Mouse (Mus musculus) megakaryocyte, embryonic 14.5 days (primary cell): ENCODE measurements around the gene Zfp943.

Experiments used
- FLI1 ChIP-seq: IDR thresholded peaks from 2 replicates; pipeline ENCODE4 v1.6.1; 2012; ENCODE audit warnings: low read length, inconsistent platforms, mixed read lengths
- GATA1 ChIP-seq: IDR thresholded peaks from 3 replicates; pipeline ENCODE4 v1.6.1; 2012; ENCODE audit warnings: mixed read lengths, low read length, inconsistent platforms, borderline replicate concordance

- TF ChIP-seq GATA1 (no peak), FLI1 (no peak)
Observed at GRCm38 (mm10) chr17:22053211-22053610, 90.9 kb downstream of the Zfp943 start.
